Mouse (Mus musculus) layer of hippocampus, adult 9-10 months (tissue): ENCODE measurements around the gene Myo1d.
"Not testable (repeated sequence)": the region's sequence is repeated elsewhere in the genome, so short reads cannot be mapped to it uniquely, and the experiment has no call there.

Source experiments
- DNase-seq: peaks from one replicate; pipeline ENCODE4 v3.0.0; 2022; ENCODE audit warnings: low spot score

Gene Myo1d

DNA sequence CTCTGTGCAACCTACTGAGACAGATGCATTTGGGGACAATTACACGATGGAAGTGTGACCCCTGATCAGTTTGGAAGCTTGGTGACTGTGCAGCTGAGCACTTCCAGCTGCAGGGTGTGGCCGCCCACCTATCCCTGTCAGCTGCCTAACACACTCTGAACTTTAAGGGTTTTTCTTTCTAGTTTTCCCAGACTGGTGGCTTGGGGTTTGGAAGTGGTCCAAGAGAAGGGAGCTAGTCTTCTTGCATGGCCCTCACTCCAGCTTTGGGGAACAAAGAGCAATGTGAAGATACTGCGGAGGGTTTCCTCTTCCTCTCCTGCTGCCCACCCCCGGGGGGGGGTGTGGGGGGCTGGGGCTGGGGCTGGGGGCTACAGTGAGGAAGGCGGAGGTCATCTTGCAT, 300.4 kb downstream of the Myo1d start:
- DNase-seq: no peak

DNA sequence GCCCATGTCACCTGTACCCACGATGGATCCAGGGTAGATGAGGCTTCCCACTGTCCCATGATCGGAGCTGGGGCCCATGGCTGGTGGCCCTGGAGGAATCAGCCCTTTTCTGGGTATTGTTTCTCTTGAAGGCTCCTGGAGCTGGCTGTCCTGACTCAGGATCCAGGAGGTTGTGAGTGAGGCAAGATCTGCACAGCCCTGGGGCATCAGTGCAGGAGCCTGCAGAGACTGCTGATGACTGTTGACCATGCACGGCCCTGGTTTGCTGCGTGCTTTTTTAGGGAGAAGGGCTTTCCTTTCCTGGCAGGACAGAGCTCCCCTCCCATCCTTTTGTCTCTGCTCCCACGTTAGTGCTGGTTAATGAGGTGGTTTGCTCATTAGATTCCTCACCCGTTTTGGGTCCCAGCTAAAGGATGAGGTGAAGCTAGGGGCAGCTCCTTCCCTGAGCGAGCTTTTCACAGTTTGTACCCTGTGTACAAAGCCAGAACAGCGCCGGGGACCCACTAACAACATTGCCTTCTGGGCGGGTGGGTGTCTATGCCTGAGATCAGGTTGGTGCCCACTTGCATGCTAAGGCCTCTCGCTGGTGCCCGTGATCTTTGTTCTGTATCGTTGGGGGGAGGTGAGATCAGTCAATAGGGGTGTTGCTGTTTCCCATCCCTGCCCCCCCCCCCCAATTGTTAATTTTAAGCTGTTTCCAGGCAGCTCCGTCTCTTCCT, 301.0 kb downstream of the Myo1d start:
- no peak for DNase-seq

DNA sequence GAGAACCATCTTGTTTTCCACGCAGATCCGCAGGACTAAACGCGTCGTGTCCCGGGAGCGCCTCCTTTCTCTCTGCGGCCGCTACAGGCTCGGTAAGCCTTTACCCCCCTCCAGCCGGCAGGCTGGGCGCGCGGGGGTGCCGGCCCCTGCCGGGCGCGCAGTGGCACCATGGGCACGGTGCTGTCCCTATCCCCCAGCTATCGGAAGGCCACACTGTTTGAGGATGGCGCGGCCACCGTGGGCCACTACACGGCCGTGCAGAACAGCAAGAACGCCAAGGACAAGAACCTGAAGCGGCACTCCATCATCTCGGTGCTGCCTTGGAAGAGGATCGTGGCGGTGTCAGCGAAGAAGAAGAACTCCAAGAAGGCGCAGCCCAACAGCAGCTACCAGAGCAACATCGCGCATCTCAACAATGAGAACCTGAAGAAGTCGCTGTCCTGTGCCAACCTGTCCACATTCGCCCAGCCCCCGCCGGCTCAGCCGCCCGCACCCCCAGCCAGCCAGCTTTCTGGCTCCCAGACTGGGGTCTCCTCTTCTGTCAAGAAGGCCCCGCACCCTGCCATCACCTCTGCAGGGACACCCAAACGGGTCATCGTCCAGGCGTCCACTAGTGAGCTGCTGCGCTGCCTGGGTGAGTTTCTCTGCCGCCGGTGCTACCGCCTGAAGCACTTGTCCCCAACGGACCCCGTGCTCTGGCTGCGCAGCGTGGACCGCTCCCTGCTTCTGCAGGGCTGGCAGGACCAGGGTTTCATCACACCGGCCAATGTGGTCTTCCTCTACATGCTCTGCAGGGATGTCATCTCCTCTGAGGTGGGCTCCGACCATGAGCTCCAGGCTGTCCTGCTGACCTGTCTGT, 302.3 kb downstream of the Myo1d start:
- no peak for DNase-seq

DNA sequence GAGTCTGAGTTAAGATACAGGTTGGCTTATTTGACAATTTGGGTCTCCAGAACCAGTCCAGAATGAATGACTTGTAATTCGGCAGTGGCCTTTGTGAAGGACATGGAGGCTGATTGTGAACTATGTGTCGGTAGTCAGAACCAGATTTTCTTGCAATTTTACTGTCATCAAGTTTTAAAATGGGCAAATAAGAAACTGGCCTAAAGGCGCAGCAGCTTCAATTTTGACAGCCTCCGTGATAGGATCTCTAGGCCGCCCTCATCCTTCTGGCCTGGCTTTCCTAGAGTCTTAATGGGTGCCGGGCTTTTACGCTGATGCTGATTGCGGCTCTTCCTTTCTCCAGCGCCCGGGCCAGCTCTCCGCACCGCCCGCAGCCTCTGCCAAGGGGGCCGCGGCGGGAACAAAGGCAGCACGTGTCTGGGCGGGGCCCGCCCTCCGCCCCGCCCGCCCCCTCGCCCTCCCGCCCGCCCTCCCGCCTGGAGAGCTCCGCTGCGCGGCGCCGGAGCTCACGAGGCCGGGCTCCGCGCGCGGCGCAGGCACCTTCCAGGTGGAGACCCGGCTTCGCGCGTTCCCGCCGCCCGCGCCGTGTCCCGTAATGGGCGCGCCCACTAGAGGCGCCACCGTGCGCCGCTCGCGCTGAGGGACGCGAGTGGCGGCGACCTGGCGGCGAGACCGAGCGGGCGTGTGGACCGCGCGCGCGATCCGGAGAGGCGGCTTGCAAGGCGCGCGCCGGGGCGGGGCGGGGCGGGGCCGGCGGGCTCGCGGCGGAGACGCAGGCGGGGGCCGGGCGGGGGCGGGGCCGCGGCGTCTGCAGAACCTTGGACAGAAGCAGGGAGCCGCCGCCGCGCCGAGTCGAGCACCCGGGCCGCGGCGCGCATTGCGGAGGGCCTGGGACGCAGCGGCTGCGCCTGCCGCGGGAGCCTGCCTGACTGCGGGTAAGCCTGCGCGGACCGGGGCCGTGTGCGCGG, 303.3 kb downstream of the Myo1d start, which contains the start of gene Cdk5r1:
Gene Cdk5r1 (plus strand): TSS at position 802 of the 968 bp plus-strand sequence.
- DNase-seq: no peak

DNA sequence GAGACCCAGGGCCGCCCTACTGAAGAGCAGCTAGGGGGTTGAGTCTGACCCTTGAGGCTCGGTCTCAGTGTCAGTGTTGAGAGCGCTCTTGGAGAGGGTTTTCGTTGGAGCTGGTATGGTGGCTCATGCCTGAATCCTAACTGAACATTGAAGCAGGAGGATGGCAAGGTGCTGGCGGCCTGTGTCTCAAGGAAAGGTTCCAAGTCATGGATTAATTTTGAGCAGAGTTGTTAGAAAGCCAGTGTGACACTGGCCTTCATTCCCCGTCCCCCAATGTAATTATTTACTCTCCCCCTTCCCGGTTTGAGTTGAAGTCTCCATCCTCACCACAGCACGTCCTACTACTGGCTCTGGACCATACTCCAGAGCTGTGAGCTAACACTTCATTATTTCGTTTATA, 304.3 kb downstream of the Myo1d start:
- DNase-seq: no peak

DNA sequence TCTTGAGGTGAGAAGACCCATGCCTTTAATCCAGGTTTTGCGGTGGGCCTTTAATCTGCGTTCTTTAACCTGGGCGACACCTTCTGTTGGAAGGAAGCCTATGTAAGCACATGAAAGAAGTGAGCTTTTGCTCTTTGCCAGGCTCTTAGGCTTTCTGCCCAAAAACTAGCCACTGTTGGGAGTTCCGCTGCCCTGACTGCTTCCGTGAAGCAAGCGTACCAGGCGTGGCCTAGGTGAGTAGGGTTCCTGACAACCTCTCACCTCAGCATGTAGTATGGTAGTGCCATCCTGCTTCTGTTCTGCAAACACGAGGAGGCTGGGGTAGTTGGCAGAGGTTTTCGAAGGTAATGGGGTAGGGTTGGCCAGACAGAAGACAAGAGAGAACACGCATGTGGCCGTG, 305.0 kb downstream of the Myo1d start:
- no peak for DNase-seq

DNA sequence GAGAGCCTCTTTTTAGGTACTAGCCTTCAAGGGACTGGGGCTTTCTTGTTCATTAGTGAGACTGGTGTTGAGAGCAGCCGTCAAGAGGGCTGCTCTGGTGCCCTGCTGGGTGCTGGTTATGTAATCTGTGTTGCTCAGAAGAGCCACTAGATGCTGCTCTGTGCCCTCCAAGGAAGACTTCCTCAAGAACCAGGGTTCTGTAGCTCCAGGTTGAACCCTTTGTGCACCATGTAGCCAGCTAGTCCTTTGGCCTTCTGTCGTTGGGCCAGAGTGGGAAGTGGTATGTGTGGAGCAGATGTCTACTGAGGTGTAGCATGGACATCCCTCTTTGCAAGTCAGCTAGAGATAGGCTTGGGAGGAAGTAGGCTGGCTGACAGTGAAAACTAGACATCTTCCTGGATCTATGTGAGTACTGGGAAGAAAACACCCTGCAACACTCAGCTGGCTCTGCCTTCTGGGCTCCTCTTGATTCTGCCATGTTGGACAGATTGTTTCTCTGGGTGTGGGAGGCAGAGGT, 305.6 kb downstream of the Myo1d start:
- DNase-seq: no peak

DNA sequence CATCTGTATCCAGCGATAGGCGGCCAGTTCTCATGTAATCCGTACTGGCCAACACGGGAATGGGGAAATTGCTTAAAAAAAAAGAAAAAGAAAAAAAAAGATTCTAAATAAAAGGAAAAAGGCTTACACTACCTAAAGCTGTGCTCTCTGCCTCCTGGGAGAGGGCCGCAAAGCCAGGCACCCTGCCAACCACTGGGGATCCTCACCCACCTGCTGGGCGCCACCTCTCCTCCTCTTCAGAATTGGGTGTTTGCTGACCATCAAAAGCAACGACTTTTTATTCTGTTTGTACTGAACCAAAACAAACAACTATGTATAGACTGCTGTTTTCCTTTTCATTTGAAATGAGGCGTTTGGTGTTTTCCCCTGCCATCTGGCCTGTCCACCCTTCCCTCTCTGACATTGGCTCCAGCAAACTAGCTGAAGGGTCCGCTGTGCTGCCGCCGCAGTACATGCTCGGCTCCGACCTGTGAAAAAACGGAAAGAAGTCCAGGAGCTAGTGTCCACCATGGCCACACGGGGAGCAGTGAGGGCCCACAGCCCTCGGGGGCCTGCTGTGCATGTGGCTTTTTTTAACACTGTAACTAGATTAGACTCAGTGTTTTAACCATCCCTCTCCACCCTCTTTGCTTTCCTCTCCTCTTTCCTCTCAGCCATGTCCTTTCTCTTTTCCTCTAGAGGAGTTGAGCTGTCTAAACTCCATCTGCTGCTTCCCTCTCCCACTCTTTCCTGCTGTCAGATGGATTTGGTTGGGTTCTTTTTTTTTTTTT, 307.8 kb downstream of the Myo1d start:
- DNase-seq: no peak

DNA sequence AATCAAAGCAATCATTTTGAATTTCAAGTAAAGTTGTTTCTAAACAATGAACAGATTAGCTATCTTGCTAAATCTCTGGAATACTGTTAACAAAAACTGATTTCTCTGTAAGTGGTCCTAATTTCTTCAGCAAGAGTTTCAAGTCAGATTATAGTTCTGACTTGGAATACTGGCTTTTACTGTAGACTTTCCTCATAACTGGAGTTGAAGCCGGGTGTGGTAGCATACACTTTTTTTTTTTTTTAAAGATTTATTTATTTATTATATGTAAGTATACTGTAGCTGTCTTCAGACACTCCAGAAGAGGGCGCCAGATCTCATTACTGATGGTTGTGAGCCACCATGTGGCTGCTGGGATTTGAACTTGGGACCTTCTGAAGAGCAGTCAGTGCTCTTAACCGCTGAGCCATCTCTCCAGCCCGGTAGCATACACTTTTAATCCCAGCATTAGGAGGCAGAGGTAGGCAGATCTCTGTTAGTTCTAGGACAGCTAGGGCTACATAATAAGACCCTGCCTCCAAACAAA, 316.2 kb downstream of the Myo1d start:
- not testable (repeated sequence) for DNase-seq

DNA sequence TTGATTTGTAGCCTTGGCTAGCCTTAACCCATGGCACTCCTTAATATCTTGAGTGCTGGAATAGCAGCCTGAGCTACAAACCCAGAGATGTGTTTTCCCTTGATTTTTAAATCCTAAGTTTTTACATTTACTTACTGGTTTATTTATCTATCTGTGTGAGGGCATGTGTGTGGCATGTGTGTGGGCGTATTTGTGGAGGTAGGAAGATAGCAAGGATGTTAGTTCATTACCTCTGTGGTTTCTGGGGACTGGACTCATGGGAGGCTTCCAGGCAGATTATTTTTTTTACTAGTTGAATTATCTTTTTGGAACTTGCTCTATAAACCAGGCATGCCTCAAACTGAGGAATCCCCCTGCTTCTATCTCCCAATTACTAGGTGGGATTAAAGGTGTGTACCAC, 326.6 kb downstream of the Myo1d start:
- no peak for DNase-seq

DNA sequence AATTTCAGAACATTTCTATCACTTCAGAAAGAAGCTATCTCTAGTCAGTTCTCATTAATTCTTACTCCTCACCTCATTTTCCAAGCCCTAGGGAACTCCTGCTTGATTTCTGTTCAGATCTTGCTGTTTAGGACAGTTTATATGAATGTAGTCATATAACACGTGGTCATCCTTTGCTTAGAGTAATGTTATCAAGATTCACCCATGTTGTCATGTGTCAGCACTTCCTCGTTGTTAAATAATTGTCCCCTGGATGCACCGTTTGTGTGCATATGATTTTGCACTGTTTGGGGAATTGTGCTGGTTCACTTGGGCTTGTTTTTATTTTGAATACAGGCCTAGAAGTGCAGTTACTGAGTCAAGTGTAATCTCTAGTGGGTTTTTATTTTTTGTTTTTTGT, 327.6 kb downstream of the Myo1d start:
- DNase-seq: no peak

DNA sequence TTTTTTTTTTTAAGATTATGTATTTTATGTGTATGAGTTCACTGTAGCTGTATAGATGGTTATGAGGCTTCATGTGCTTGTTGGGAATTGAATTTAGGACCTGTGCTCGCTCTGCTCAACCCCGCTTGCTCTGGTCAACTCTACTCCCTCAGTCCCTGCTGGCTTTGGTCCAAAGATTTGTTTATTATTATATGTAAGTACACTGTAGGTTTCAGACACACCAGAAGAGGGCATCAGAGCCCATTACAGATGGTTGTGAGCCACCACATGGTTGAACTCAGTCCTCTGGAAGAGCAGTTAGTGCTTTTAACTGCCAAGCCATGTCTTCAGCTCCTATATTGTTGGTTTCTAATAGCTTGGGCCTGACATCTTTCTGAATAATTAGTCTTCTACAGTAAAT, 330.0 kb downstream of the Myo1d start:
- DNase-seq: no peak

DNA sequence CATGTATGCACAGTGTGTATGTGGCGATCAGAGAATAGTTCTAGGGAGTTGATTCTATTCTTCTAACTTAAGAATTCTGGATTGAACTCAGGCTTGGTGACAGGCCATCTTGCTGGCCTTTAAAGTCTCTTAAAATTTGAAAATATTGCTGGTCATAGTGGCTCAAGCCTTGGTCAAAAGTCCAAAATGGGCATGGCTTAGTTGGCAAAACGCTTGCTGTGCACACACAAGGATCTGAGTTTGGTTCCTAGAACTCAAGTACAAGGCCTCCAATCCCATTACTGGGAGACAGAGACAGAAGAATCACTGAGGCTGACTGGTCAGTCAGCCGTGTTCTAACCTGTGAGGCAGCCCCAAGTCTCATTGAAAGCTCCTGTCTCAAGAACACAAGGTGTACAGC, 332.9 kb downstream of the Myo1d start:
- no peak for DNase-seq
